Mouse (Mus musculus) megakaryocyte, embryonic 14.5 days (primary cell): ENCODE measurements at regions not wholly inside any gene's neighbourhood (a gene's known extent, or its start where the extent isn't known, plus 50 kb on each side); places are given as distances from the start of the nearest gene placed in this dataset.

Source experiments
- FLI1 ChIP-seq: IDR thresholded peaks from 2 replicates; pipeline ENCODE4 v1.6.1; 2012; ENCODE audit warnings: low read length, inconsistent platforms, mixed read lengths
- GATA1 ChIP-seq: IDR thresholded peaks from 3 replicates; pipeline ENCODE4 v1.6.1; 2012; ENCODE audit warnings: mixed read lengths, low read length, inconsistent platforms, borderline replicate concordance

GRCm38 (mm10) chr2:101300106-101300505 is 324.4 kb upstream of the Rag2 start:
- TF ChIP-seq FLI1 (no peak), GATA1 (no peak)
